Mouse (Mus musculus) limb, embryonic 12.5 days (tissue): ENCODE data around the gene Ubl4b. TPM values are rescaled to one million over a fixed set of nuclear protein-coding genes. Genes with fewer than 3 reads are reported as not detected.

ENCODE experiments used
- ATAC-seq: fragments of 200-750 bp; cut with Nextera tagmentation; 2 replicates; pipeline ENCODE4 v1.8.0; 2017; ENCODE audit warnings: low read depth, moderate TSS enrichment; ENCODE audit not compliant: insufficient number of reproducible peaks, insufficient read depth, low FRiP score, low TSS enrichment
- H3K27ac ChIP-seq: fragments of 300-500 bp; sonication (generic); 2 replicates; pipeline ENCODE4 v1.5.1; 2016; ENCODE audit warnings: mild to moderate bottlenecking, moderate library complexity
- H3K27me3 ChIP-seq: fragments of 300-500 bp; sonication (generic); 2 replicates; pipeline ENCODE4 v1.6.1; 2016; ENCODE audit warnings: mild to moderate bottlenecking, moderate library complexity
- H3K36me3 ChIP-seq: fragments of 300-500 bp; sonication (generic); 2 replicates; pipeline ENCODE4 v1.6.1; 2016; ENCODE audit warnings: mild to moderate bottlenecking, moderate library complexity
- H3K4me1 ChIP-seq: fragments of 300-500 bp; sonication (generic); replicated peaks from 2 replicates; pipeline ENCODE4 v1.6.1; 2016
- H3K4me2 ChIP-seq: fragments of 300-500 bp; sonication (generic); 2 replicates; pipeline ENCODE4 v1.6.1; 2016; ENCODE audit warnings: mild to moderate bottlenecking, moderate library complexity
- H3K4me3 ChIP-seq: fragments of 300-500 bp; sonication (generic); replicated peaks from 2 replicates; pipeline ENCODE4 v1.5.1; 2016; ENCODE audit warnings: mild to moderate bottlenecking
- H3K9ac ChIP-seq: fragments of 300-500 bp; sonication (generic); replicated peaks from 2 replicates; pipeline ENCODE4 v1.6.1; 2016; ENCODE audit warnings: mild to moderate bottlenecking, moderate library complexity
- H3K9me3 ChIP-seq: fragments of 300-500 bp; sonication (generic); 2 replicates; pipeline ENCODE4 v1.6.1; 2016; ENCODE audit warnings: mild to moderate bottlenecking, moderate library complexity
- WGBS: fragments of 180-500 bp; shearing (Covaris S2); methylation state at CpG from one replicate; pipeline ENCODE4 v1.1.7; 2016; 5-methylcytosine and 5-hydroxymethylcytosine counted together
- polyA plus RNA-seq: library from polyadenylated mRNA; unstranded; fragments of >200 nt; fragmentation: Nextera tagmentation; extraction: Ambion mirVana; gene quantifications from 2 replicates; pipeline ENCODE4 v1.2.1, GENCODE M21; 2016

The Ubl4b gene
- polyA plus RNA-seq, 1 experiment from 2014 or later, result 0.24 TPM

DNA sequence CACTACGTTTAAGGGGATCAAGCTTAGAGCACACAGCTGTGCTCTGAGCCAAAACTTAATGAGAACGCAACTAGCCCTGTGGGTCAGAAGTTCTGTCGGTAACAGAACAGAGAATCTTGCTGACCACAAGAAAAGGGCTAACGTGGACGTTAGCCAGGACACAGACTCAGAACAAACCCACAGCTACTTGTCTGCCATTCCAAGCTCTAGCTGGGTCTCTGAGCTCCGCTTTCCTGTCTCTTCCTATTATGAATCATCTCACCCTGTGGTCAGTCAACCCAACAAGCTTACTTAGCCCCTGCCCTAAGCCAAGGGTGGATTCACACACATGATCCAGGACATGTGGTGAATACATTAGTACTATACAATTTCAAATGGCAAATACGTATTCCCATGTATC lies 12.9 kb upstream of the Ubl4b start:
- Histone ChIP-seq H3K4me3 (no peak overlapping the region), H3K9me3 (no peaks in the 10 kb centered on the region), H3K27me3 (peaks cover 26% of the 10 kb centered on the region), H3K9ac (no peak overlapping the region), H3K4me2 (no peak overlapping the region), H3K36me3 (no peaks in the 10 kb centered on the region), H3K27ac (no peak overlapping the region), H3K4me1 (peaks cover 16% of the 10 kb centered on the region)
- ATAC-seq, result no peak
- 61% methylated on average over 7 of the region's 7 CpGs for WGBS

DNA sequence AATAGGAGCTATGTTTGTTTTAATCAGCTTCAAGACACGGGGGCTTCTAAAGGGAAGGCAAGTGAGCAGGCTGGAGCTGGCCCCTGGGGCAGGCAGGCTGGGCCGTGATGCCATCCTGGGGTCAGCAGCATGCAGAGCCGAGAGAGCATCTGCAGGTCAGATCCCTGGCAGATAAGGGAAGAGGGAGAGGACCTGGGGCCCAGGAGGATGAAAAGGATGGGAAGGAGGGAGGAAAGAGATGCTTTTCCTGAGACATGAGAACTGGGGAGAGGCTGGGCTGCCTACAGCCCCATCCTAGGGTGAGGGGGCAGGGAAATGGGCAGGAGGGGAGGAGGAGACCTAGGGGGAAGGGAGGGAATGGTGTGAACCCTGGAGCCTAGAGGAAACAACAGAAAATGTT lies 10.5 kb upstream of the Ubl4b start:
- Histone ChIP-seq H3K36me3 (no peaks in the 10 kb centered on the region), H3K4me1 (peaks cover 36% of the 10 kb centered on the region), H3K27me3 (peaks cover 38% of the 10 kb centered on the region), H3K9me3 (no peaks in the 10 kb centered on the region), H3K27ac (no peak overlapping the region), H3K4me2 (no peak overlapping the region), H3K9ac (no peak overlapping the region; the same call in 1 of the 2 replicates), H3K4me3 (no peak overlapping the region)
- no peak for ATAC-seq
- 9% methylated on average over 3 of the region's 3 CpGs for WGBS

DNA sequence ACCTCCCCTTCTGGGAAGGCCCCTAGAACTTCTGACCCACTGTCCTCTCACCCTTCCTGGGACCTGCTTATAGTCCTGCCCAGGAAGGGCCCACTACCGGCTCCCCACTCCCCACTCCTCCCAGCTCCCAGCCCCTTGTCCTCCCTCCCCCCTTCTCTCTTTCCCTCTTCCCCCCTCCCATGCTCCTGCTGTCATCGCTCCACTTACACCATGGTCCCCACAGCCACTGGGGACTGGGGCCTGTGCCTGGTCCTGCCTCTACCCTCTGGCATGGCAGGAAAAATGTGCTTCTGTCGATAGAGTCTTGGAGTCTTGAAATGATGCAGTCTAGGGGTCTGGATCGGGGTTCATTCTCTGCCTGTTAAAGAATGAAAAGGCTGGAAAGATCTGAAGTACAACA lies 9.0 kb upstream of the Ubl4b start:
- peaks cover 36% of the 10 kb centered on the region for H3K4me1 ChIP-seq
- H3K9me3 ChIP-seq, result no peaks in the 10 kb centered on the region
- H3K4me3 ChIP-seq, result no peak overlapping the region
- H3K27ac ChIP-seq, result no peak overlapping the region
- no peak for ATAC-seq
- H3K4me2 ChIP-seq, result no peak overlapping the region
- H3K9ac ChIP-seq, result no peak overlapping the region
- 12% methylated on average over 4 of the region's 4 CpGs for WGBS
- H3K36me3 ChIP-seq, result no peaks in the 10 kb centered on the region
- peaks cover 39% of the 10 kb centered on the region for H3K27me3 ChIP-seq

DNA sequence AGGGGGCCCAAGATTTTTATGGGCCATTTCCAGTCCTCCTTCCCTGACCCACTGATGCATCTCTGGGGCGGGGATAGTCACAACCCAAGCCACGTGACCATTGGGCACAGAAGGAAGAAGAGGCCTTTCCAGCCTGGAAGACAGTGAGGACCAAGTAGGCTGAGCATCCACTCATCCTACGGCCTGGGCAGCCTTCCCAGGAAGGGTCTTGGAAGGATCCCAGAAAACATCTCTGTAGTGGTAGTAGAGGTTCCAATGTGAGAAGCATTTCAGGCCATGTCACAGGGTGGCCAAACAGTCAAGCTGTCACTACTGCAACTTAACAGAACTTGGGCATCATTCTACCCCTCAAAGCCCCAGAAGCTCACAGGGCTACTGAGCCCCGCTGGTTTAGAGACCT lies 7.7 kb upstream of the Ubl4b start:
- H3K27ac ChIP-seq, result no peak overlapping the region
- no peak overlapping the region for H3K4me3 ChIP-seq
- no peak overlapping the region for H3K4me2 ChIP-seq
- peaks cover 40% of the 10 kb centered on the region for H3K27me3 ChIP-seq
- no peaks in the 10 kb centered on the region for H3K36me3 ChIP-seq
- H3K9ac ChIP-seq, result no peak overlapping the region
- ATAC-seq, result no peak
- H3K4me1 ChIP-seq, result peaks cover 36% of the 10 kb centered on the region
- H3K9me3 ChIP-seq, result no peaks in the 10 kb centered on the region
- 31% methylated on average over 4 of the region's 4 CpGs for WGBS

DNA sequence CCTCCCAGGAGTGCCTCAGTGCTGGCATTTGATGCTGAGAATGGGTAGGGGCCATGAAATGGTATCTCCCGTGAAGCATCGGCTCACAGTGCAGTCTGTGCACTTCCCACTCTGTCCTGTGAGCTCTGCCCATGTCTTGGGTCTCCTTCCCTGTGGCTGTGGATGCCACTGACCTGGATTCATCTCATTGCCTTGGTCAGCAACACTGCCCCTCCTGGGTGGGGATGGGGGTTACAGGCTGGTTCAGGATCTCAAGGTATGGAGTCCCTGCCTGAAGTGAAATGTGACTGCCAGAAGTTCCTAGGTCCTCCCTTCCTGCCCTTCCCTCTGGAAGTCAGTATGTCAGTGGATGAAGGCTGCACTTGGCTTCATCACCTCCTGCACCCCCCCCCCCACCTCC lies 7.2 kb upstream of the Ubl4b start:
- no peaks in the 10 kb centered on the region for H3K9me3 ChIP-seq
- no peak overlapping the region for H3K4me3 ChIP-seq
- no peak overlapping the region for H3K4me2 ChIP-seq
- peaks cover 42% of the 10 kb centered on the region for H3K27me3 ChIP-seq
- H3K36me3 ChIP-seq, result no peaks in the 10 kb centered on the region
- H3K4me1 ChIP-seq, result peaks cover 36% of the 10 kb centered on the region
- WGBS, result 35% methylated on average over 2 of the region's 2 CpGs
- no peak overlapping the region for H3K27ac ChIP-seq
- ATAC-seq, result no peak
- H3K9ac ChIP-seq, result no peak overlapping the region

DNA sequence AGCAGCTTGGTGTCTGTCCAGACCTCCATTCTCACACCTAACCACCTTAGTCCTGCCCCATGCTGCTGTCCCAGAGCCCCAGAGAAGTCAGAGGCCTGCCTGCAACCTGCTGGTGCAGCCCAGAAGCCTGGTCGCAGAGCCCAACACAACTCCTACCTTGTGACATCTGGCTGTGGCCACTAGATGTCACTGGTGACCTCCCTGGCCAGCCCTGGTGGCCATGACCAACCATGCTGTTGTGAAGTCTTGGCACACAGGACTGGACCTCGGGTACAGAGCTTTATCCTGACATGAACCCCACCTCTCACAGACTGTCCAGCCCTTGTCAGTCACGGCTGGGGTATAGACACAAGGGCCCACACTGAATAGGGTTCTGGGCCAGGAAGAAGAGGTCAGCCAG lies 4.3 kb upstream of the Ubl4b start:
- Histone ChIP-seq H3K27me3 (peaks cover 41% of the 10 kb centered on the region), H3K4me2 (no peak overlapping the region), H3K4me3 (no peak overlapping the region), H3K27ac (no peak overlapping the region), H3K9ac (no peak overlapping the region), H3K9me3 (no peaks in the 10 kb centered on the region), H3K36me3 (no peaks in the 10 kb centered on the region), H3K4me1 (peaks cover 31% of the 10 kb centered on the region)
- 4% methylated on average over 3 of the region's 3 CpGs for WGBS
- peak; percentile 77 for ATAC-seq

DNA sequence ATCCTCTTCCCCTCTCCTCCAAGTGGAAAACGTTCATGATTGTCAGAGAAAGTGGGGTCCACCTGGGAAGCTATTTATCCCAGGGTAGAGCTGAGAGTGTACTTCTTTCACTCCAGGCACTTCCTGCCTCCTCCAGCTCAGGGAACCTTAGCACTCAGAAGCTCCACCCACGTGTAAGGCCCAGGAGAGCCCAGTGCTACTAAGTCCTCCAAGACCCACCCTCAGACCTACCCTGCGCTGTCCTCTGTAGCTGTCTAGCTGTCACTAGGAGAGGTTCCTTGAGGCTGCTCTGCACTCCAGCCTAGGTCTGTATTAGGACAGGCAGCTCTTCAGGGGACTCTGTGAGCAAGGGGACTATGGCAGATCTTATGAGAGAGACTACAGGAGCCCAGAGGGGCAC lies 3.9 kb upstream of the Ubl4b start:
- Histone ChIP-seq H3K27ac (no peak overlapping the region), H3K9ac (no peak overlapping the region; the same call in 1 of the 2 replicates), H3K9me3 (no peaks in the 10 kb centered on the region), H3K4me1 (peaks cover 28% of the 10 kb centered on the region), H3K4me3 (no peak overlapping the region), H3K36me3 (no peaks in the 10 kb centered on the region), H3K27me3 (peaks cover 44% of the 10 kb centered on the region), H3K4me2 (no peak overlapping the region)
- 21% methylated on average over 3 of the region's 3 CpGs for WGBS
- ATAC-seq, result 0 out of 2 replicates have a peak, but pooled peaks have one; percentile 33

DNA sequence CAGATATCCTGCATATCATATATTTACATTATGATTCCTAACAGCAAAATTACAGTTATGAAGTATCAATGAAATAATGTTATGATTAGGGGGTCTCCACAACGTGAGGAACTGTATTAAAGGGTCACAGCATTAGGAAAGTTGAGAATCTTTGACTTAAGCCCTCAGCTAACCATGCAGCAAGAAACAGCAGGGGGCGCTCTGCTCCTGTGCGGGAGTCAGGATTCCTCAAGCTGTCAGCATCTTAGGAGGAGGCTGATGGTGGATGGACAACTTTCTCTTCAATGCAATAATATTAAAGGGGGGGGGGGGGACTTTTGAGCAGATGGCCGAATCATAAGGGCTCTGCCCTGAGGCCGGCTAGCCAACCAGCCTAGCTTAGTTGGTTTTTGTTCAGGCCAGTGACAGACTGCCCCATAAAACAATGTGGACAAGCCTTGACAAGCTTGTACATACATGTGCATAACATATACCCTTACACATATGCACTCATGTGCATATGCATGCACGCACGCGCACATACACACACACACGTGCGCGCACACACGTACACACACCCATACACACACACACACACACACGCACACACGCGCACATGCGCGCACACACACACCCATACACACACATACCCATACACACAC lies 4.3 kb downstream of the Ubl4b start:
- ATAC-seq, result peak; percentile 34; the same call in 1 of the 2 replicates

DNA sequence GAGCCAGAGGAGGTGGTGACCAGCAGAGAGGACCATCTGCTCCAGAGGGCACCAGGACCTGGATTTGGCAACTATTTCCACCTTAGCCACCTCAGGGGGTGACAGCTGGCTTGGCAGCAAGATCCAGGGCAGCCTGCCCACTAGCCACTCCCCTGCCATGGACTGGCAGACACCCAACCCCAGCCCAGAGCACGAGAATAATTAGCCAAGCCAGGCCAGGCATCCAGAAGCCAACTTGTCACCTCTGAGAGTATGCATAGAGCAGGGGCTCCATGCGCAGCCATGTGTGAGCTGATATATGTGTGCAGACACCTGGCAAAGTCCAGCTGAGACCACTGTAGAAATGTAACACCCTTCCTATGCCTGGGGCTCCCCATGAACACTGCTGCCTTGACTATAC lies 7.9 kb downstream of the Ubl4b start:
- no peak for ATAC-seq
- Histone ChIP-seq H3K27ac (no peak overlapping the region), H3K4me2 (no peak overlapping the region), H3K9me3 (no peaks in the 10 kb centered on the region), H3K36me3 (no peaks in the 10 kb centered on the region), H3K27me3 (peaks cover 44% of the 10 kb centered on the region), H3K4me3 (no peak overlapping the region), H3K4me1 (peaks cover 34% of the 10 kb centered on the region), H3K9ac (no peak overlapping the region; the same call in 1 of the 2 replicates)
- 40% methylated on average over 2 of the region's 2 CpGs for WGBS

More for the DNA sequence above, 4.3 kb downstream of the Ubl4b start:
- H3K4me2 ChIP-seq, result no peak overlapping the region
- no peak overlapping the region for H3K27ac ChIP-seq
- H3K9me3 ChIP-seq, result no peaks in the 10 kb centered on the region
- peaks cover 26% of the 10 kb centered on the region for H3K4me1 ChIP-seq
- H3K36me3 ChIP-seq, result no peaks in the 10 kb centered on the region
- peaks cover 59% of the 10 kb centered on the region for H3K27me3 ChIP-seq
- H3K4me3 ChIP-seq, result no peak overlapping the region
- WGBS, result 72% methylated on average over 17 of the region's 17 CpGs
- no peak overlapping the region for H3K9ac ChIP-seq

DNA sequence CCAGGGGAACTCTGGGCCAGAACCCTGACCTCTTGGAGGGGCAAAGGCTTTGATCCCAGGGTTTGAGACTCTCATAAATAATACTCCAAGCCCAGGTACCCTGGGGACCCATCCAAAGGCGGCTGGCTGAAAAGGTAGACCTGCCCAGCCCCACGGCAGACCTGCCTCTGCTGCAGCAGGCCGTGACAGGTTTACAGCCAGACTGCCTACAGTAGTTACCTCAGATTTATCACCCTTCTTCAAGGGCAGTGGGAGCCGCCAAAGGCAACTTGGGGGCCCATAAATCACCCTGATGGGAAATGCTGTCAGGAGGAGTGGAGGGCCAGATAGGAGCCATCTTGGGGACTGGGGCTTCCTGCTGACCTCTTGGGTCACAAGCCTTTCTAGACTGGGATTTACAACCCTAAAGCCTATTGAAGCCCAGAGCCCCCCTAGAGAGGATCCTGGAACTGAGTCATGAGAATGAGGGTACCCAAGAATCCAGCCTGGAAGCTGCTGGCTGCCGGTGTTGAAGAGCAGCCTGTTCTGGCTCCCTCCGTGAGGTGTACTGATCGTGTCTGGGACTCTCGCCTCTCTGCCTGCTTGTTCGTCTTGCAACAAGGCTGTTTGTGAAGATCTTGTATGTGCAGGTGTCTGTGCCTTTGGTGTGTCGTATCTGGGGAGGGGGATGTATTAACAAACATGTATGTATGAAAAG lies 9.0 kb downstream of the Ubl4b start:
- Histone ChIP-seq H3K4me2 (peak overlapping the region; percentile 17; the same call in 1 of the 2 replicates), H3K4me1 (peaks cover 34% of the 10 kb centered on the region), H3K9ac (no peak overlapping the region), H3K27ac (peak overlapping the region; percentile 50; the same call in 1 of the 2 replicates), H3K36me3 (no peaks in the 10 kb centered on the region), H3K9me3 (no peaks in the 10 kb centered on the region), H3K27me3 (peaks cover 50% of the 10 kb centered on the region), H3K4me3 (no peak overlapping the region)
- peak; percentile 77; the same call in 1 of the 2 replicates for ATAC-seq
- WGBS, result 8% methylated on average over 10 of the region's 10 CpGs

DNA sequence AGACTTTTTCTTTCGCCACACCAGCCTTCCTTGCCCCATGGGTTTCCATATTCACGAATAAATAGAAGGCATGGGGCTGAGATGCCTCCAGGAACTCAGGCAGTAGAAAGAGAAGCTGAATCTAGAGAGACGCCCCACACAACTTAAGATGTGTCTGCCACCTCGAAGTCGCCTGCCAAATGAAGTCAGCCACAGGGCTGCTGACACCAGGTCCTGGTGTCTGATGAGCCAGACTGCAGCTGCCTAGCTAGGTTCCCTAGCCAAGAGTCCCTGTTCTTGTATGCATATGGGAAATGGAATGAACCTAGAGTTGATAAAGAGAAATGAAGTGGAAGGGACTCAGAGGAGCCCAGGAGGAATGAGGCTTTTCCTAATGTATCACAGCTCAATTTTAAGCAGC lies 9.6 kb downstream of the Ubl4b start:
- Histone ChIP-seq H3K9ac (no peak overlapping the region), H3K4me3 (no peak overlapping the region), H3K4me2 (no peak overlapping the region), H3K27ac (peak overlapping the region; percentile 50; the same call in 1 of the 2 replicates), H3K27me3 (peaks cover 50% of the 10 kb centered on the region), H3K36me3 (no peaks in the 10 kb centered on the region), H3K9me3 (no peaks in the 10 kb centered on the region), H3K4me1 (peaks cover 38% of the 10 kb centered on the region)
- ATAC-seq, result peak; percentile 30; the same call in 1 of the 2 replicates
- 34% methylated on average over 5 of the region's 5 CpGs for WGBS
